Mouse (Mus musculus) midbrain, embryonic 16.5 days (tissue): Measurements from ENCODE around the gene Stam2. TPM values are rescaled to one million over a fixed set of nuclear protein-coding genes. Genes with fewer than 3 reads are reported as not detected.

Experiments used
- ATAC-seq: fragments of 200-750 bp; cut with Nextera tagmentation; 2 replicates; pipeline ENCODE4 v1.8.0; 2017; ENCODE audit warnings: moderate TSS enrichment
- H3K27ac ChIP-seq: fragments of 300-500 bp; sonication (generic); 2 replicates; pipeline ENCODE4 v1.5.1; 2014; ENCODE audit warnings: mild to moderate bottlenecking, low read length, mixed read lengths
- H3K27me3 ChIP-seq: fragments of 300-500 bp; sonication (generic); 2 replicates; pipeline ENCODE4 v1.6.1; 2014; ENCODE audit warnings: low read depth, low read length, mixed read lengths; ENCODE audit not compliant: control insufficient read depth, insufficient read depth
- H3K36me3 ChIP-seq: fragments of 300-500 bp; sonication (generic); 2 replicates; pipeline ENCODE4 v1.6.1; 2014; ENCODE audit warnings: mild to moderate bottlenecking, low read length, moderate library complexity, mixed read lengths; ENCODE audit not compliant: control insufficient read depth, insufficient read depth
- H3K4me1 ChIP-seq: fragments of 300-500 bp; sonication (generic); 2 replicates; pipeline ENCODE4 v1.6.1; 2014; ENCODE audit warnings: mild to moderate bottlenecking, low read length, mixed read lengths; ENCODE audit not compliant: control insufficient read depth, insufficient read depth
- H3K4me2 ChIP-seq: fragments of 300-500 bp; sonication (generic); 2 replicates; pipeline ENCODE4 v1.6.1; 2014; ENCODE audit warnings: mild to moderate bottlenecking, low read length, mixed read lengths
- H3K4me3 ChIP-seq: fragments of 300-500 bp; sonication (generic); 2 replicates; pipeline ENCODE4 v1.5.1; 2014; ENCODE audit warnings: low read depth, mild to moderate bottlenecking, low read length, moderate library complexity, mixed read lengths
- H3K9ac ChIP-seq: fragments of 300-500 bp; sonication (generic); 2 replicates; pipeline ENCODE4 v1.6.1; 2014; ENCODE audit warnings: low read depth, low read length, mixed read lengths
- H3K9me3 ChIP-seq: fragments of 300-500 bp; sonication (generic); replicated peaks from 2 replicates; pipeline ENCODE4 v1.6.1; 2014; ENCODE audit warnings: mild to moderate bottlenecking, low read length, mixed read lengths; ENCODE audit not compliant: control insufficient read depth, poor library complexity, severe bottlenecking
- WGBS: fragments of 180-500 bp; shearing (Covaris S2); extraction: QIAGEN DNeasy Blood & Tissue Kit; methylation state at CpG from one replicate; pipeline ENCODE4 v1.1.7; 2014; 5-methylcytosine and 5-hydroxymethylcytosine counted together
- polyA plus RNA-seq: library from polyadenylated mRNA; unstranded; fragments of >200 nt; fragmentation: Nextera tagmentation; extraction: Ambion mirVana; gene quantifications from 2 replicates; pipeline ENCODE4 v1.2.1, GENCODE M21; 2015

Gene Stam2
- polyA plus RNA-seq = 41.1 and 45.3 TPM in 2 replicates

- Histone ChIP-seq H3K9me3 (no peaks in the 10 kb centered on the region), H3K4me2 (peak within 1 kb of the TSS; percentile 71), H3K36me3 (no peaks in the 10 kb centered on the region), H3K9ac (peak within 1 kb of the TSS; percentile 77), H3K27ac (peak within 1 kb of the TSS; percentile 96), H3K27me3 (no peaks in the 10 kb centered on the region), H3K4me3 (peak within 1 kb of the TSS; percentile 81), H3K4me1 (peaks cover 5% of the 10 kb centered on the region; the same call in 1 of the 2 replicates)
- peak; percentile 97 for ATAC-seq
- WGBS = 6% methylated on average over 54 of the region's 54 CpGs
Observed at GRCm38 (mm10) chr2:52742256-52743158, at the start of gene Stam2. Gene Stam2 (minus strand): TSS chr2:52742281.

- 62% methylated on average over 3 of the region's 3 CpGs for WGBS
- Histone ChIP-seq H3K9ac (no peak overlapping the region), H3K36me3 (no peaks in the 10 kb centered on the region), H3K27ac (no peak overlapping the region), H3K27me3 (no peaks in the 10 kb centered on the region), H3K4me1 (0 out of 2 replicates have a peak, but pooled peaks cover 2% of the 10 kb centered on the region), H3K9me3 (no peaks in the 10 kb centered on the region), H3K4me3 (no peak overlapping the region), H3K4me2 (no peak overlapping the region)
- no peak for ATAC-seq
Observed at GRCm38 (mm10) chr2:52785106-52785721, 43.1 kb upstream of the Stam2 start.

- Histone ChIP-seq H3K27ac (no peak overlapping the region), H3K36me3 (no peaks in the 10 kb centered on the region), H3K4me1 (no peaks in the 10 kb centered on the region), H3K4me3 (no peak overlapping the region), H3K4me2 (no peak overlapping the region), H3K27me3 (no peaks in the 10 kb centered on the region), H3K9ac (no peak overlapping the region), H3K9me3 (no peaks in the 10 kb centered on the region)
- no peak for ATAC-seq
- 87% methylated on average over 10 of the region's 10 CpGs for WGBS
Observed at GRCm38 (mm10) chr2:52779987-52780386, 37.9 kb upstream of the Stam2 start.

- ATAC-seq = no peak
- Histone ChIP-seq H3K36me3 (no peaks in the 10 kb centered on the region), H3K4me3 (no peak overlapping the region), H3K4me2 (no peak overlapping the region), H3K9me3 (no peaks in the 10 kb centered on the region), H3K27ac (no peak overlapping the region), H3K27me3 (no peaks in the 10 kb centered on the region), H3K4me1 (no peaks in the 10 kb centered on the region), H3K9ac (no peak overlapping the region)
- WGBS = 88% methylated on average over 9 of the region's 9 CpGs
Observed at GRCm38 (mm10) chr2:52779381-52779780, 37.3 kb upstream of the Stam2 start.

GRCm38 (mm10) chr2:52777839-52778238 lies 35.8 kb upstream of the Stam2 start:
- no peaks in the 10 kb centered on the region for H3K27me3 ChIP-seq
- no peaks in the 10 kb centered on the region for H3K4me1 ChIP-seq
- ATAC-seq = peak; percentile 64; the same call in 1 of the 2 replicates
- WGBS = 76% methylated on average over 2 of the region's 2 CpGs
- H3K9ac ChIP-seq = no peak overlapping the region
- H3K27ac ChIP-seq = no peak overlapping the region
- H3K4me2 ChIP-seq = no peak overlapping the region
- no peak overlapping the region for H3K4me3 ChIP-seq
- H3K9me3 ChIP-seq = no peaks in the 10 kb centered on the region
- H3K36me3 ChIP-seq = no peaks in the 10 kb centered on the region

- H3K27ac ChIP-seq = no peak overlapping the region
- no peaks in the 10 kb centered on the region for H3K4me1 ChIP-seq
- WGBS = 49% methylated on average over 1 of the region's 1 CpGs
- no peak overlapping the region for H3K4me2 ChIP-seq
- no peaks in the 10 kb centered on the region for H3K9me3 ChIP-seq
- no peak overlapping the region for H3K9ac ChIP-seq
- H3K4me3 ChIP-seq = no peak overlapping the region
- H3K36me3 ChIP-seq = no peaks in the 10 kb centered on the region
- no peaks in the 10 kb centered on the region for H3K27me3 ChIP-seq
- ATAC-seq = no peak
Observed at GRCm38 (mm10) chr2:52774373-52774772, 32.3 kb upstream of the Stam2 start.

GRCm38 (mm10) chr2:52772774-52773393 lies 30.8 kb upstream of the Stam2 start:
- Histone ChIP-seq H3K9me3 (no peaks in the 10 kb centered on the region), H3K4me2 (no peak overlapping the region), H3K9ac (no peak overlapping the region), H3K4me1 (no peaks in the 10 kb centered on the region), H3K27ac (no peak overlapping the region), H3K4me3 (no peak overlapping the region), H3K36me3 (no peaks in the 10 kb centered on the region), H3K27me3 (no peaks in the 10 kb centered on the region)
- no peak for ATAC-seq
- WGBS = 12% methylated on average over 4 of the region's 5 CpGs

- H3K4me3 ChIP-seq = no peak overlapping the region
- H3K9ac ChIP-seq = no peak overlapping the region
- 96% methylated on average over 6 of the region's 6 CpGs for WGBS
- no peak overlapping the region for H3K4me2 ChIP-seq
- H3K27me3 ChIP-seq = no peaks in the 10 kb centered on the region
- H3K27ac ChIP-seq = no peak overlapping the region
- no peak for ATAC-seq
- H3K36me3 ChIP-seq = no peaks in the 10 kb centered on the region
- H3K4me1 ChIP-seq = peaks cover 3% of the 10 kb centered on the region; the same call in 1 of the 2 replicates
- no peaks in the 10 kb centered on the region for H3K9me3 ChIP-seq
Observed at GRCm38 (mm10) chr2:52765130-52765529, 23.0 kb upstream of the Stam2 start.
